Mouse (Mus musculus): ENCODE measurements at regions not wholly inside any gene's neighbourhood (a gene's known extent, or its start where the extent isn't known, plus 50 kb on each side); places are given as distances from the start of the nearest gene placed in this dataset.

- DNase-seq: no peak
These were observed 411.9 kb upstream of the Mgat4c start for GRCm38 (mm10) chr10:101269371-101269770.

DNA sequence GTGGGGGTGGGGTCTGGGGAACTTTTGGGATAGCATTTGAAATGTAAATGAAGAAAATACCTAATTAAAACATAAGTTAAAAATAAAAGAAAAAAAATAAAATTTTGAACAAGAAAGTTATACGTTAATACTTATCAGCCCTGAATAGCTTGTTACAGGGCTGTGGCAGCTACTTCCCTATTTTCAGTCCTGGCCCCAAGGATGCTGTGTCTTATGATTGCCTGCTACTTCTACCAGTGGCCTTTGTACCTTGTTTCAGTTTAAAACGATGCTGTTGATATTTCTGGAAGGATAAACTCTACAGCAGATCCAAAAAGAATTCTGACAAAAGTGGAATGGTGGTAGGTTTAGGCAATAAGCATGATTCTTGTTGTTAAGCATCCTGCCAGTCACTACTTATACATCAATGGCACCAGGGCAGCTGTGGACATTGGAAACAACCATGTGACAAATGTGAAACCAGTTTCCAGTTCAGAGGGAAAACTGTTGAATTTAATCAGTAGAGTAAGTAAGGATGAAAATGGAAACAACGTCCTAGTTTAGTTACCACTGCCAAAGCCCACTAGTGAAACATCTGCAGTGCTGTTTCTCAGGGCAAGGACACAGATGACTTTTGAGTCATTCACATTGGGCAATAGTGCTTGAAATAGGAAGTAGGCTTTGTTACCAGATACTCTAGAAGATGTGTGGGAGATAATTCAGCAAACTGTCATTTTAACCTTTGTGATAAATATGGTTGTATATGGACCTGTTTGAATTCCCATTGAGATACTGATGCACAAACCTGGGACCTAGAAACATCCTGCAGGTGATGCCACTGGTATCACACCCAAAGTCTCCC lies 409.6 kb upstream of the Mgat4c start:
- DNase-seq: no peak

GRCm38 (mm10) chr10:101288082-101288481 lies 393.2 kb upstream of the Mgat4c start:
- DNase-seq: no peak

DNA sequence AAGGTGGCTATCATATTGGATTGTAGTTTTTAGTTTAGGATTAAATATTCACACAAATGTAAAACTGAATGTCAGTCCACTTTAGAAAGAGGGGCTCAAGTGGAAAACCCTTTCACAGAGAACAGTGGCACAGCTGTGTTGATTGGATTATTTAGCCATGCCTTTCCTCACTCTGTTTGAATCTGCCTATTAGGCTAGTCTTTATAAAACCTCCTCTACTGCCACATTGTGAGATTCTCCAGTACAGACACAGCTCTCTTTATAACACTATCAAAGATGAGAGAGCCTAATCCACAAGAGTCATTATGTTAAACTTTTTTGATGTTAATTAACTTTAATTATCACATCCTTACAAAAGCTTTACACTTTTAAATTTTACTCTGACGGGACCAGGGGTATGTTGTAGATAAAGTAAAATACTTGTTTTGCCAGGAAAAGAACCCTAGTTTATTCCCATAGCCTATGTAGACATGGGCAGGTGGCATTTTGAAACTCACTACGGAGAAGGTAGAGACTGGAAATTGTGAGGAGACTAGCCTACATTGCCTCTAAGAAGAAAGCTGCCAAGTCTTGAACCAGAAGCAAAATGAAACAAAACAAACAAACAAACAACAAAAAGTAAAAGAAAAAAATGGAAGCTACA lies 379.0 kb upstream of the Mgat4c start:
- DNase-seq: no peak

DNA sequence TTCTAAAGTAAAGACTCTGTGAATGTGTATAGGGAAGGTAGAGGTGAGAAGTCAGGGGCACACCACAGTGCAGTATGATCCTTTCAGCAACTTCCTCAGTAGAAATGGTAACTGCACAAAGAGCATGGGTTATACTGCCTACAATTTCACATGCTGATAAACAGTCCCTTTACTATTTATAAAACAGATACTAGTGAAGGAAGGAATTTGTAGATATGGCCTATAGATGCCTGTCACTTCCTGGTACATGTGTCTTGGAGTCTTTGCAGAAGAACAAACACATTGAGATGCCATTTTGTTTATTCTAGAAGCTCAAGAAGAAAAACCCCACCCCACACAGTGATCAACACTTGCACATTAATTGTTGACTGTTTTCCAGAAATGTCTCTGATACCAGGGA lies 377.2 kb upstream of the Mgat4c start:
- DNase-seq: no peak

DNA sequence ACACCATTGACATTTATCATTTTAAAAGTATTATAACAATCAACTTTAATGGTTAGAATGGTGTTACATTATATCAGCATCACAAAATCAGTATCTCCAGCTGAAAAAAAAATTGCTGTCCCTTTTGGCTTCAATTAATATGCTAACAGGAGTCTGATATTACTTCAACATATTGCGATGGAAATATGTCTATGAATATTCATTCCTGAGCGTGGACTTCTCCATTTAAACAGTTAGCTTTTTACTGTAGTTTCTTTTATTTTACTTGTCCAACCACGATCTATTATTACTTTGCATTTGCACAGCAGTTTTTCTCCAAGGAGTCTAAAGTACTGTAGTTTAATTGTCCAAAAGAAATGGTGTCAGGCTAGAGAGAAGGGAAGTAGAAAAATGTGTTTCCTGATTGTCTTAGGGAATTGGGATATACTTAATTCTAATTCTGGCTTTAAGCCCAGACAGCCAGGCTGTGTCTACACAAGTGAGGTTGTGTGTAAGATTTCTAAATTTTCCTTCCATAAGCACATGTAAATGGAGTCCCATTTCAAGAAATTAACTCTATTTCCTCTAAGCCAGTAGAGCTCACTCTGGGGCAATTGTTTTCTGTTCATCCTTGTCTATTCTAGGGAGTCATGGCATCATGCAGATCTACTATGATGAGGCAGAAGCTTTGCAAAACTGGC lies 364.5 kb upstream of the Mgat4c start:
- DNase-seq: no peak

DNA sequence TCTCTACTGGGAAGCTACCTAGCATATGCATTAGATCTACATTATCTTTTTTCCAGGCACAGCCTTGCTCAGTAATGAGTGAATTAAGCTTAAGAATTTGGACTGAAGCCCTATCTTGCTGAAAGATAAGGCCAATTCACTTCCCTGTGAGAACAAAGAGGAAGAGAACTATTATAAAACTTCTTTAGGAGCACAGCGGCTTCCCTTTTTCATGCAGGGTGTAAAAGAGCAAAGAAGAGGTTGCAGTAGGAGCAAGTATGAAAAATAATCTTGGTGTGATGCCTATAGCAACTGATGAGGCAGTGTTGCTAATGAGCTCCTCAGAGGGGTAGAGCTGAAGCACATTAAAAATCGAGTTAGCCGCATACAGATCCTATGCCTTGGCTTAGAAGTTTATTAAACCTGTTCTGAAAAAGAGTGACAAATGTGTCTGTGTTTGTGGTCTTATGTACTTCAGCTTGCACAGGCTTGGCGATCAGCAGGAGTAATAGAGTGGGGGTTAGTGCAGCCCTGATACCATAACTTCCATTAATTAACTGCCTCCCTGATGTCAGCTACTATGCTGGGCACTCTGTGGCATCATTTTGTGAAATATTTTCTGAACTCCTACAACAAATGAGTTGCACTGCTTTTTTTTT lies 360.1 kb upstream of the Mgat4c start:
- no peak for DNase-seq

GRCm38 (mm10) chr10:101324537-101324936 lies 356.8 kb upstream of the Mgat4c start:
- DNase-seq: no peak

- no peak for DNase-seq
These were observed 352.7 kb upstream of the Mgat4c start for GRCm38 (mm10) chr10:101328545-101328944.

GRCm38 (mm10) chr10:101330109-101330508 lies 351.2 kb upstream of the Mgat4c start:
- DNase-seq: no peak

GRCm38 (mm10) chr10:101335136-101335535 lies 346.2 kb upstream of the Mgat4c start:
- no peak for DNase-seq

DNA sequence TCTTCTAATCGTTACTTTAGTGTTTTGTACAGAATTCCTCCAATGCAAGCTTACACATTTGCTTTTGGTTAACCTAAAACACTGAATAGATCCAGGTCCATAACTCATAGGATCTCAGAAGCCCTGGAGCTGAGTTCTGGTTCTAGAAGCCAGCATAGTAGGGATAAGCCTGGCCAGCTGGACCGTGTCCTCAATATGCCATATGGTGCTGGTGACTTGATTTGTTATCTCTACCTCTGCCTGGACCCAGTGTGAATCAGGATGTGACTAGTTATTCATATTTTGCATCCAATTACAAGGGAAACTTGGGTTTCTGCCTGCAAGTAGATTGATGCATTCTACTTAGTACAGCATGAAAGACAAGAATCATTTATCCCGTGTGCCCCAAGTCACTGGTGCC lies 341.7 kb upstream of the Mgat4c start:
- no peak for DNase-seq

- peak; percentile 5 for DNase-seq
These were observed 330.9 kb upstream of the Mgat4c start for GRCm38 (mm10) chr10:101350198-101350897.

DNA sequence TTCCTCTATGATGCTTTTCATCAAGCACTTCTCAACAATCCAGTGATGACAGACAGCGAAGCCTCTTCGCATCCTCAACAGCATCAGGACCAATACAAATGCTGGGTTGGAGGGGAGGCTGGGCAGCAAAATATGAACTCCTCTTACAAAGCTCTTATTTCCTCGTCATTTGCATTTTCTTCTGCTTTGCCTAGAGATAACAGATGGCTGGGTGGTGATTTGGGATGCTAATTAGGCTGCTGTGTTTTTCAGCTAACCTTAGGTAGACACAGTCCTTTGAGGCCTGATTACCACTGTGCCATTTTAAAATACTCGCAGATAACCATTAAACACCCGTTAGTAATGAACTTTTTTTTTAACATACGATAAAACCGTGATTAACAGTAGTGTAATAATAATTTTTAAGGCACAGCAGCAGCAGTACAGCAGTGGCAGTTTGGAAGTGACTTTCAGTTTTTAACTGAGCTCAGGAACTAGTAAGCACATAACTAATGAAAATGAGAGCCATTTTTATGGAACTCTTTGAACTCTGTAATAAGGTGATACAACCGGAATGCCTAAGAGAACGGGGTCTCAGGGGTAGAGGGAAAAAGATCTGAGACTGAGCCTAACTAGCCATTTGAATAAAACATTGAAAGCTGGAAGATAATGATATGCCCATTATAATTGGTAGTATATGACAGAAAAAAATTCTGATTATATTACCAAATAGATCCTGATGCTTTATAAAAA lies 307.3 kb upstream of the Mgat4c start:
- no peak for DNase-seq

- DNase-seq: no peak
These were observed 287.9 kb upstream of the Mgat4c start for GRCm38 (mm10) chr10:101393416-101393815.

DNA sequence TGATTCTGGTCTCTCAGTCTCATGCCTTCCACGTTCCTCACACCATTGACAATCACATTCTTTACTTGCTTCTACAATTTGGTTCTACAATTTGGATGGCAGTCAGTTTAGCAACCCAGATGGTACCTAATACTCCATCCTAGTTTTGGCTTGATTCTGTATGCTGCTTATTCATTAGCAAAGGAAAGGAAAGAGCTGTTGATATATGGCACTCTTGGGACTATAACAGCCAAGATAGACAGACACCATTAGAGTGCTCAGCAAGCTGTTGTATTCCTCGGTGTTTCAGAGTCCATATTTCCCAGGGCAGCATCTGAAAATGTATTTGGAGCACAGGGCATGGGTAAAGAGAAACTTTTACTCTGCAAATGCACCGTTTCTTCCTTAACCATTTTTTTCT lies 282.1 kb upstream of the Mgat4c start:
- DNase-seq: no peak

DNA sequence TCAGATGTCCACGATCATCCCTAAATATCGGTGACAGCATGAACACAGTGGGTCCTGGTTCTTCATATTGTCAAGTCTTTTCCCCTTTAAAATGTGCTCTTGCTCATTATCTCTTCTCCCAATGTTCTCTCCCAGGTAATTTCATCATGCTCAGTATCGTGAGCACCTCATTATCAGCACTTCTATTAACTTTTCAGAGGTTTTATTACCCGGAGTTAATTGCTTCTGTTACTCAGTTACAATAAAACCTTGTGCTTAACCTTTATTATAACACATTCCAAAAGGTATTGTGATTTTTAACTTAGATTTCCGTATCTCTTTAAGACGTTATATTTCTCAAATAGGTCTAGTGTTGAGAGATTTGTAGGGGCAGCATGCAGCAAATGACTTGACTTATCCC lies 266.0 kb upstream of the Mgat4c start:
- DNase-seq: no peak

GRCm38 (mm10) chr10:101422562-101422961 lies 258.7 kb upstream of the Mgat4c start:
- DNase-seq: no peak
